Mouse (Mus musculus) left cerebral cortex, adult 8-10 months (tissue): Measurements from ENCODE around the gene Spata18. TPM values are rescaled to one million over a fixed set of nuclear protein-coding genes. Genes with fewer than 3 reads are reported as not detected.

ENCODE experiments used
- DNase-seq, 2 experiments: peaks; one replicate each; pipeline ENCODE4 v3.0.0; 2022; ENCODE audit warnings: low spot score in 2 of 2
- total RNA-seq, 4 experiments: library from RNA; stranded (reverse); gene quantifications; 2 replicates each; pipeline ENCODE4 v1.2.4; 2022

Spata18 gene
- total RNA-seq, 4 experiments from 2014 or later, result 0.48 to 1.3 (median 0.79) TPM

- DNase-seq, result no peak
Measured at GRCm38 (mm10) chr5:73666695-73667094, 15.5 kb downstream of the Spata18 start.

- DNase-seq, result no peak
Measured at GRCm38 (mm10) chr5:73667877-73668276, 16.7 kb downstream of the Spata18 start.

- no peak for DNase-seq
Measured at GRCm38 (mm10) chr5:73669386-73669785, 18.2 kb downstream of the Spata18 start.

GRCm38 (mm10) chr5:73675604-73676003 lies 24.4 kb downstream of the Spata18 start:
- DNase-seq, result no peak

- DNase-seq, result peak in 1 of 2 experiments; percentile 19
Measured at GRCm38 (mm10) chr5:73676626-73677025, 25.4 kb downstream of the Spata18 start.

- no peak for DNase-seq
Measured at GRCm38 (mm10) chr5:73683221-73683620, 32.0 kb downstream of the Spata18 start.

- DNase-seq, result no peak
Measured at GRCm38 (mm10) chr5:73683706-73684409, 32.7 kb downstream of the Spata18 start.

GRCm38 (mm10) chr5:73686149-73686548 lies 35.0 kb downstream of the Spata18 start:
- no peak for DNase-seq

- DNase-seq, result no peak
Measured at GRCm38 (mm10) chr5:73688576-73688975, 37.4 kb downstream of the Spata18 start.

GRCm38 (mm10) chr5:73690146-73690545 lies 39.0 kb downstream of the Spata18 start:
- DNase-seq, result no peak

GRCm38 (mm10) chr5:73691723-73692520 lies 40.7 kb downstream of the Spata18 start:
- no peak for DNase-seq

- no peak for DNase-seq
Measured at GRCm38 (mm10) chr5:73693778-73694177, 42.6 kb downstream of the Spata18 start.

GRCm38 (mm10) chr5:73694254-73695015 lies 43.3 kb downstream of the Spata18 start:
- no peak for DNase-seq

- DNase-seq, result no peak
Measured at GRCm38 (mm10) chr5:73697700-73698099, 46.5 kb downstream of the Spata18 start.

GRCm38 (mm10) chr5:73701063-73701890 lies 50.1 kb downstream of the Spata18 start:
- DNase-seq, result no peak

GRCm38 (mm10) chr5:73701946-73702710 lies 50.9 kb downstream of the Spata18 start:
- DNase-seq, result no peak

GRCm38 (mm10) chr5:73703096-73703495 lies 51.9 kb downstream of the Spata18 start:
- DNase-seq, result no peak

- DNase-seq, result no peak
Measured at GRCm38 (mm10) chr5:73704263-73704662, 53.1 kb downstream of the Spata18 start.

GRCm38 (mm10) chr5:73704757-73705156 lies 53.6 kb downstream of the Spata18 start:
- DNase-seq, result no peak

GRCm38 (mm10) chr5:73705290-73705689 lies 54.1 kb downstream of the Spata18 start:
- no peak for DNase-seq
